Mouse (Mus musculus) frontal cortex, postnatal 14 days (tissue): ENCODE results near the gene Crip3.

ENCODE experiments used
- DNase-seq, 2 experiments: peaks; one replicate each; pipeline ENCODE4 v3.0.0; 2022; ENCODE audit warnings: low spot score in 2 of 2

The Crip3 gene

GRCm38 (mm10) chr17:46455110-46455691 lies 26.5 kb downstream of the Crip3 start:
- DNase-seq: no peak

- DNase-seq: no peak
Observed at GRCm38 (mm10) chr17:46457791-46458190, 29.1 kb downstream of the Crip3 start.

GRCm38 (mm10) chr17:46458439-46458838 lies 29.7 kb downstream of the Crip3 start:
- no peak for DNase-seq

- no peak for DNase-seq
Observed at GRCm38 (mm10) chr17:46460673-46461072, 31.9 kb downstream of the Crip3 start.

- DNase-seq: no peak
Observed at GRCm38 (mm10) chr17:46461347-46461746, 32.6 kb downstream of the Crip3 start.

GRCm38 (mm10) chr17:46462226-46462625 lies 33.5 kb downstream of the Crip3 start:
- DNase-seq: no peak

GRCm38 (mm10) chr17:46467830-46468229 lies 39.1 kb downstream of the Crip3 start:
- DNase-seq: no peak

GRCm38 (mm10) chr17:46476601-46477000 lies 47.9 kb downstream of the Crip3 start:
- no peak for DNase-seq

GRCm38 (mm10) chr17:46477286-46477685 lies 48.6 kb downstream of the Crip3 start:
- no peak for DNase-seq
